Mouse (Mus musculus) bone marrow, adult 2 months (tissue): Measurements from ENCODE around the gene Nipsnap3a.

ENCODE experiments used
- CTCF ChIP-seq: fragments of 200-500 bp; IDR thresholded peaks from 2 replicates; pipeline ENCODE4 v1.5.1; 2011; ENCODE audit warnings: low read length, control low read depth; ENCODE audit not compliant: control insufficient read depth, insufficient read depth
- POLR2A ChIP-seq: fragments of 200-500 bp; IDR thresholded peaks from 2 replicates; pipeline ENCODE4 v1.6.1; 2011; ENCODE audit warnings: low read depth, mild to moderate bottlenecking, control low read depth, low read length, borderline replicate concordance; ENCODE audit not compliant: control insufficient read depth

DNA sequence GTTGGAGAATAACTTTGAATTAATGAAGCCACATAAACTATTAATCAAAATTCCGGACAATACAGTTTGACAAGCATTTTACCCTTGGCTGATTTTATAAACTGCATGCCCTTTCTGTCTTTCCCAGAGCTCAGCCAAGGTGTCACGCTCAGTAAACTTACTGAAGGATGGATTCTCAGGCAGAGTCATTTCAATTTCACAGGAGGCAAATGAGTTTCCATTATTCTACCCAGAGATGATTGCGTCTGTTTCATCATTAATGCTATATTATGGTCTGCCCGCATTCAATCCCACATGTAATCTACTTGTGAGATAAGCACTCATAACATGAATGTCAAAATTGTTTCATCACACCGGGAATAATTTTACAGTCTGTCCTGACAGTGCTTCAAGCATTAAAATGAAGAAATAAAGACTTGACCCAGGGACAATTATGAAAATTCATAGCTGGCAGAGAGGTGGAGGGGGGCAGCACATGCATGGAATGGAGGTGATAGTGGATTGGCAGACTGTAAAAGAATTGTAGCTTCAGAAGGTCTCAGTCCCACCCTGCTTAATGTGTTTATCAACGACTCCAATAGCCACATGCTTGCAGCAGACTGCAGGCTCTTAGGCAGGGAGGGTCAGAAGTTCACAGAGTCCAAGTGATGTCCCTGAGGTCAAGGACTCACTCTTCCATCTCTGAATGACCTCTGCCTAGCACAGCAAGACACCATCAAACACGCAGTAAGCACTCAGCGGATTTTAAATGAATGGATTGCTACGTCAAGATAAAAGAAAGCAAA lies 57.4 kb downstream of the Nipsnap3a start:
- TF ChIP-seq CTCF (no peak), POLR2A (no peak)
